Mouse (Mus musculus) adrenal gland, postnatal 25 days (tissue): ENCODE data around the gene Gm9736. TPM values are rescaled to one million over a fixed set of nuclear protein-coding genes. Genes with fewer than 3 reads are reported as not detected.
"Not testable (repeated sequence)": the region's sequence is repeated elsewhere in the genome, so short reads cannot be mapped to it uniquely, and the experiment has no call there.

ENCODE experiments used
- DNase-seq: peaks from one replicate; pipeline ENCODE4 v3.0.0; 2021; ENCODE audit warnings: mixed read lengths
- total RNA-seq: library from RNA; stranded (reverse); gene quantifications from 2 replicates; pipeline ENCODE4 v1.2.3, GENCODE M21; 2021

Gene Gm9736
- total RNA-seq, 1 experiment from 2014 or later, result not detected

GRCm38 (mm10) chr10:77726186-77726585 is 25.0 kb downstream of the Gm9736 start, which contains the start of gene Gm10100:
Gene Gm10100, plus strand, starts transcription at chr10:77726486.
- DNase-seq, result no peak

- no peak for DNase-seq
Observed at GRCm38 (mm10) chr10:77724855-77725254, 26.3 kb downstream of the Gm9736 start.

- not testable (repeated sequence) for DNase-seq
Observed at GRCm38 (mm10) chr10:77720299-77720698, 30.9 kb downstream of the Gm9736 start, which contains the start of gene Krtap12-1. Gene Krtap12-1, plus strand, starts transcription at chr10:77720599.

GRCm38 (mm10) chr10:77715507-77715906 is 35.6 kb downstream of the Gm9736 start, which contains the start of gene Gm10142:
Gene Gm10142, plus strand, starts transcription at chr10:77715807.
- no peak for DNase-seq

- no peak for DNase-seq
Observed at GRCm38 (mm10) chr10:77713734-77714133, 37.4 kb downstream of the Gm9736 start.

GRCm38 (mm10) chr10:77711157-77711556 is 40.0 kb downstream of the Gm9736 start, which contains the start of gene Gm10024:
Gene Gm10024, plus strand, starts transcription at chr10:77711457.
- not testable (repeated sequence) for DNase-seq

GRCm38 (mm10) chr10:77709831-77710230 is 41.3 kb downstream of the Gm9736 start:
- no peak for DNase-seq

GRCm38 (mm10) chr10:77706326-77706725 is 44.8 kb downstream of the Gm9736 start, which contains the start of gene Gm10272:
Gene Gm10272, plus strand, starts transcription at chr10:77706626.
- DNase-seq, result no peak

Other genes starting within 250 kb of the Gm9736 start
- 23.1 and 24.6 TPM in 2 replicates for gene Fam207a, start 235.6 kb downstream of the Gm9736 start, total RNA-seq
- 2.2 and 3.3 TPM in 2 replicates for gene Itgb2, start 221.1 kb downstream of the Gm9736 start, total RNA-seq
- gene Pttg1ip, start 169.6 kb downstream of the Gm9736 start, total RNA-seq, result 154 and 195 TPM in 2 replicates
- gene Sumo3, start 145.3 kb downstream of the Gm9736 start, total RNA-seq, result 104 and 117 TPM in 2 replicates
- gene Gm49325, start 145.2 kb downstream of the Gm9736 start, total RNA-seq, result 20.9 TPM in 1 of 2 replicates, not detected in the other
- 45.4 and 45.5 TPM in 2 replicates for gene Ube2g2, start 129.1 kb downstream of the Gm9736 start, total RNA-seq
- gene Tspear, start 64.8 kb downstream of the Gm9736 start, total RNA-seq, result 0.39 and 0.86 TPM in 2 replicates
- not detected in 2 replicates for gene Gm19402, start 60.6 kb downstream of the Gm9736 start, total RNA-seq
- not detected in 2 replicates for gene Gm9508, start 54.1 kb downstream of the Gm9736 start, total RNA-seq
- not detected in 2 replicates for gene Gm10272, start 44.7 kb downstream of the Gm9736 start, total RNA-seq
- not detected in 2 replicates for gene Gm10024, start 39.9 kb downstream of the Gm9736 start, total RNA-seq
- not detected in 2 replicates for gene Gm10142, start 35.5 kb downstream of the Gm9736 start, total RNA-seq
- not detected in 2 replicates for gene Krtap12-1, start 30.8 kb downstream of the Gm9736 start, total RNA-seq
- gene Gm10100, start 24.9 kb downstream of the Gm9736 start, total RNA-seq, result not detected in 2 replicates
- not detected in 2 replicates for gene Gm18596, start 8.7 kb downstream of the Gm9736 start, total RNA-seq
- gene Gm3233, start 8.3 kb upstream of the Gm9736 start, total RNA-seq, result not detected in 2 replicates
- gene Gm3238, start 20.0 kb upstream of the Gm9736 start, total RNA-seq, result not detected in 2 replicates
- not detected in 2 replicates for gene Gm7138, start 25.6 kb upstream of the Gm9736 start, total RNA-seq
- gene Gm3250, start 31.2 kb upstream of the Gm9736 start, total RNA-seq, result not detected in 2 replicates
- gene Gm7137, start 36.8 kb upstream of the Gm9736 start, total RNA-seq, result not detected in 2 replicates
- not detected in 2 replicates for gene Gm9639, start 43.7 kb upstream of the Gm9736 start, total RNA-seq
- gene Gm19668, start 47.8 kb upstream of the Gm9736 start, total RNA-seq, result not detected in 2 replicates
- gene Gm9507, start 60.5 kb upstream of the Gm9736 start, total RNA-seq, result not detected in 2 replicates
- not detected in 2 replicates for gene Gm2696, start 63.3 kb upstream of the Gm9736 start, total RNA-seq
- gene Krtap10-4, start 75.7 kb upstream of the Gm9736 start, total RNA-seq, result not detected in 2 replicates
- gene Krtap10-10, start 84.6 kb upstream of the Gm9736 start, total RNA-seq, result not detected in 2 replicates
- gene Gm36176, start 95.4 kb upstream of the Gm9736 start, total RNA-seq, result not detected in 2 replicates
- gene Gm10318, start 101.5 kb upstream of the Gm9736 start, total RNA-seq, result not detected in 2 replicates
- not detected in 2 replicates for gene Gm3285, start 110.6 kb upstream of the Gm9736 start, total RNA-seq
- gene Lrrc3, start 151.2 kb upstream of the Gm9736 start, total RNA-seq, result 5.5 and 8.0 TPM in 2 replicates
- 1.2 and 2.7 TPM in 2 replicates for gene Trpm2, start 219.2 kb upstream of the Gm9736 start, total RNA-seq
- gene 1810043G02Rik, start 227.2 kb upstream of the Gm9736 start, total RNA-seq, result 18.5 and 22.1 TPM in 2 replicates